ENCODE assay signal across 8 mouse cellular contexts in the genomic region with DNA sequence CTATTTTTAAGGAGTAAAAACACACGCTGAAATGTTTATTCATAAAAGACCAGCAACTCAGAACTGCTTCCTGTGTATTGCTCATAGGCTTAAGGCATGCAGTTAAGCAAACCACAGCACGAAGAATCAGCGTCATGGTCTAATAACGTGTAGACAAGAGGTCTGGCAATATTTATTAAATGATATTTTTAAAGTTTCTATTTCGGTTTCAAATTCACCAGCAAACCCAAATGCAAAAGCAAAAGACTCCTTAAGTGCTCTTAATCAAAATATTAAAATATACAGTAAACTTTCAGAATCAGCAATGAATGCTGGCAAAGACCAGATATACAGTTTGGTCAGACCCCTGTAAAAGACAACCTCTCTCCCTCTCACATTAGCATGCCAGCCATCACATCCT. TPM values are rescaled to one million over a fixed set of nuclear protein-coding genes. Genes with fewer than 3 reads are reported as not detected.
DNase-seq lines count a peak whose midpoint lies in the region; ATAC-seq and TF ChIP-seq lines count a peak whose summit lies in the region.

No protein-coding gene starts in this region.

- H3K27ac ChIP-seq in heart, adult 2 months = peak overlapping the region; percentile 47; the same call in 1 of the 2 replicates
- no peak overlapping the region for H3K27ac ChIP-seq in hindbrain, embryonic 10.5 days
- H3K27ac ChIP-seq in macrophage = no peak overlapping the region

- no peak for TF ChIP-seq EP300 in heart, adult 2 months (IDR thresholded peaks at IDR 0.05; ENCODE audit: insufficient read depth, low read depth, low read length)

- H3K27me3 ChIP-seq in heart, adult 2 months (ENCODE audit: control insufficient read depth, insufficient read depth, low read length) = no peaks in the 10 kb centered on the region
- H3K27me3 ChIP-seq in hindbrain, embryonic 10.5 days (ENCODE audit: insufficient read depth, poor library complexity, severe bottlenecking) = no peaks in the 10 kb centered on the region; the same call in 1 of the 2 replicates

- no peak for DNase-seq in heart, adult 2 months
- DNase-seq in heart, postnatal 4 days = no peak
- DNase-seq in hindbrain, embryonic 10.5 days (ENCODE audit: low spot score) = no peak
- no peak for DNase-seq in cerebellum, postnatal 4 days (ENCODE audit: low spot score in 2 of 2)
- no peak for DNase-seq in adrenal gland, adult 8-10 months
- no peak for DNase-seq in gastrocnemius, postnatal 4 days (ENCODE audit: low spot score in 2 of 2)

- no peaks in the 10 kb centered on the region for H3K36me3 ChIP-seq in heart, adult 2 months (ENCODE audit: control insufficient read depth, insufficient read depth, low read length)
- H3K36me3 ChIP-seq in hindbrain, embryonic 10.5 days = no peaks in the 10 kb centered on the region
- no peaks in the 10 kb centered on the region for H3K36me3 ChIP-seq in macrophage (ENCODE audit: inconsistent target)

- H3K4me3 ChIP-seq in heart, adult 2 months = peak overlapping the region; percentile 63
- H3K4me3 ChIP-seq in hindbrain, embryonic 10.5 days = peak overlapping the region; percentile 74
- H3K4me3 ChIP-seq in macrophage (ENCODE audit: inconsistent target) = peak overlapping the region; percentile 38

- H3K9me3 ChIP-seq in hindbrain, embryonic 10.5 days = no peaks in the 10 kb centered on the region

- peak overlapping the region; percentile 98; the same call in 1 of the 2 replicates for H3K9ac ChIP-seq in heart, adult 2 months (ENCODE audit: low read depth, low read length)

- 27% methylated on average over 5 of the region's 5 CpGs for WGBS in heart, adult 2 months
- 86% methylated on average over 5 of the region's 5 CpGs for WGBS in hindbrain, embryonic 10.5 days
- 9% methylated on average over 5 of the region's 5 CpGs for WGBS in macrophage (ENCODE audit: missing documents)

- peaks cover 4% of the 10 kb centered on the region for H3K4me1 ChIP-seq in heart, adult 2 months (ENCODE audit: control insufficient read depth, insufficient read depth, low read length)
- peaks cover 20% of the 10 kb centered on the region for H3K4me1 ChIP-seq in hindbrain, embryonic 10.5 days (replicated peaks)

- TF ChIP-seq POLR2A in heart, adult 2 months (IDR thresholded peaks at IDR 0.05; ENCODE audit: insufficient read depth, low read depth, low read length) = no peak

- intact Hi-C loops in heart, adult 2 months (cut with DNase I) = loop anchor here (5.0 kb wide), 1 partner anchor 52 kb away; no protein-coding TSS in a partner anchor

- TF ChIP-seq CTCF in heart, adult 2 months (IDR thresholded peaks at IDR 0.05) = no peak

- ATAC-seq in CD4-positive, CD25-positive, alpha-beta regulatory T cell, adult 4 months = peak; percentile 66

- no peaks in the 10 kb centered on the region for H3K79me2 ChIP-seq in heart, adult 2 months (replicated peaks; ENCODE audit: control insufficient read depth, insufficient read depth, low read length)
- no peaks in the 10 kb centered on the region for H3K79me2 ChIP-seq in macrophage (ENCODE audit: inconsistent target)

RNA-seq across cellular contexts. Expression of a gene that starts 1.0 kb away (rescaled TPM):
- total RNA-seq in heart, adult 2 months (2021) = 10 to 100 TPM; 12.4 to 15.5 TPM
- 18.5 and 36.0 TPM in 2 replicates for polyA plus RNA-seq in heart, adult 2 months (2012; rRNA removed)
- 10 to 100 TPM; 34.7 to 37.2 TPM for total RNA-seq in heart, postnatal 4 days (2021)
- polyA plus RNA-seq in CD4-positive, CD25-positive, alpha-beta regulatory T cell, adult 4 months (2017; shearing (Covaris generic)) = 10 to 100 TPM in 1 of 2 experiments, 1 to 10 TPM in 1; 9.5 to 11.0 TPM
- polyA plus RNA-seq in hindbrain, embryonic 10.5 days (2016; fragmentation: Nextera tagmentation; extraction: Ambion mirVana) = 46.1 and 49.3 TPM in 2 replicates
- 100 to 1,000 TPM in 1 of 26 experiments, 10 to 100 TPM in 21, 1 to 10 TPM in 4; 3.9 to 319 (median 21.7) TPM for total RNA-seq in macrophage (2018; cell fraction: chromatin; rRNA removed)
- total RNA-seq in macrophage (2018; cell fraction: cytosol; rRNA removed) = 10 to 100 TPM in 9 of 26 experiments, 1 to 10 TPM in 17; 3.1 to 21.1 (median 7.7) TPM
- 100 to 1,000 TPM in 1 of 26 experiments, 10 to 100 TPM in 18, 1 to 10 TPM in 7; 3.4 to 232 (median 16.1) TPM for total RNA-seq in macrophage (2018; cell fraction: nucleus; rRNA removed)
- 2.9 to 6.5 TPM (median 6.1 TPM) in 3 replicates for polyA plus RNA-seq in macrophage (2018)
- 10 to 100 TPM; 37.7 to 82.5 (median 58.9) TPM for total RNA-seq in adrenal gland, adult 8-10 months (2022)
- 10 to 100 TPM; 39.1 to 39.5 TPM for total RNA-seq in gastrocnemius, postnatal 4 days (2021)
